Mouse (Mus musculus): ENCODE measurements around the gene Sec61a2. TPM values are rescaled to one million over a fixed set of nuclear protein-coding genes. Genes with fewer than 3 reads are reported as not detected.

Gene Sec61a2
- polyA plus RNA-seq (2016; fragmentation: Nextera tagmentation; extraction: Ambion mirVana), result 62.6 and 74.4 TPM in 2 replicates

- peak; percentile 99 for DNase-seq (ENCODE audit: low spot score)
These were observed at the start of gene Sec61a2 for GRCm38 (mm10) chr2:5894843-5895570. Gene Sec61a2 (minus strand): TSS chr2:5895432.

DNA sequence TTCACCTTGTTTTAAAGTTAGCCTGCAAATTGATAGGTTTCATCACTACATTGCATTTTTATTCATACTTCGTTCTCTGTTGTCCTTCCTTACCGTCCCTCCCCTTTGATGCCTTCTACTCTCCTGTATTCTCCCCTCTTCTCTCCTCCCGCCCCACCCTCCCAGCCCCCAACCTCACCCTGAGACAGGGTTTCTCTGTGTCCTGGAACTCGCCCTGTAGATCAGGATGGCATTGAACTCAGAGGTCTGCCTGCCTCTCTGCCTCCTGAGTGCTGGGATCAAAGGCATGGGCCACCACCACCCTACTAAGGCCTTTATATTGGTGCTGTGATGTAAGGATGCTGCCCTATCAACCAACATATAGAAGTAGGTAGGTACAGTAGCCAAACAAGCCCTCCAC is 47.8 kb upstream of the Sec61a2 start:
- WGBS, result 34% methylated on average over 4 of the region's 4 CpGs
- Histone ChIP-seq H3K27me3 (ENCODE audit: insufficient read depth, poor library complexity, severe bottlenecking) (no peaks in the 10 kb centered on the region), H3K4me3 (peak overlapping the region; percentile 77), H3K4me1 (peaks cover 11% of the 10 kb centered on the region; the same call in 1 of the 2 replicates), H3K9me3 (no peaks in the 10 kb centered on the region), H3K27ac (peak overlapping the region; percentile 83), H3K36me3 (no peaks in the 10 kb centered on the region)
- DNase-seq (ENCODE audit: low spot score), result no peak

More at GRCm38 (mm10) chr2:5894843-5895570, at the start of gene Sec61a2:
- Histone ChIP-seq H3K4me3 (peak within 1 kb of the TSS; percentile 93), H3K36me3 (peaks cover 31% of the 10 kb centered on the region), H3K27me3 (ENCODE audit: insufficient read depth, poor library complexity, severe bottlenecking) (no peaks in the 10 kb centered on the region), H3K9me3 (no peaks in the 10 kb centered on the region), H3K27ac (peak within 1 kb of the TSS; percentile 97), H3K4me1 (peaks cover 4% of the 10 kb centered on the region)
- WGBS, result under 1% methylated on average over 62 of the region's 62 CpGs

DNA sequence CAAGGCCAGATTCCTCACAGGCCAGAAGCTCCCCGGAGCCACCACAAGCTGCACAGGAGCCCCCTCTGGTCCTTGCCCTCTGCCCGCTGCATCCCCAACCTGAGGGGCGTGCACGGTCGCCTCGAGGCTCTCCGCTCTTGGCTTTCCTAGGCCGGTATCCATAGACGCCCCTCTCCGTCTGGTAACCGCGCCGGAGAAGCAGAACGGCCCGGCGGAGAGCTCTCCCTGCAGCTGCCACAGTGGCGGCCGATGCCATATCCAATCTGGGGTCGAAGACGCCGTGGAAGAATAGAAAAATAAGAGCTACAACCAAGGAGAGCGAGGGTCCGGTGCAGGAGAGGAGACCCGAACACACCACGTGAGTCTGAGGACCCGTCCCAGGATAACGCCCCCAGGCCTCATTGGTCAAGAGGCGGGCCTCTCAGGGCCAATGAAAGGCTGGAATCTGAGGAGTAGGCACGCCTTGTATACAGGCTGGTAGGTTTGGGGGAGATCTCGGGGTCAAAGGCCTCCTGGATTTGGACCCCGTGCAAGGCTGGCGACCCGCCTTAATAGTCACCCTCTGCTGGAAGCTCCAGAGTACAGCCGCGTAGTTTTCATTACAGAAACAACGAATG is 47.3 kb upstream of the Sec61a2 start, which contains the start of gene Dhtkd1:
Gene Dhtkd1, minus strand, starts transcription at position 377 of the 617 bp plus-strand sequence.
- Histone ChIP-seq H3K27me3 (ENCODE audit: insufficient read depth, poor library complexity, severe bottlenecking) (no peaks in the 10 kb centered on the region), H3K4me3 (peak within 1 kb of the TSS; percentile 77), H3K27ac (peak within 1 kb of the TSS; percentile 83), H3K9me3 (no peaks in the 10 kb centered on the region), H3K4me1 (peaks cover 11% of the 10 kb centered on the region; the same call in 1 of the 2 replicates), H3K36me3 (no peaks in the 10 kb centered on the region)
- DNase-seq (ENCODE audit: low spot score), result peak; percentile 93
- WGBS, result under 1% methylated on average over 36 of the region's 36 CpGs

- WGBS, result 52% methylated on average over 11 of the region's 11 CpGs
- H3K36me3 ChIP-seq, result no peaks in the 10 kb centered on the region
- H3K4me1 ChIP-seq, result peaks cover 11% of the 10 kb centered on the region; the same call in 1 of the 2 replicates
- H3K27ac ChIP-seq, result peak overlapping the region; percentile 83
- H3K4me3 ChIP-seq, result peak overlapping the region; percentile 77
- DNase-seq (ENCODE audit: low spot score), result no peak
- H3K9me3 ChIP-seq, result no peaks in the 10 kb centered on the region
- no peaks in the 10 kb centered on the region for H3K27me3 ChIP-seq (ENCODE audit: insufficient read depth, poor library complexity, severe bottlenecking)
These were observed 46.7 kb upstream of the Sec61a2 start for GRCm38 (mm10) chr2:5941861-5942415.

- H3K4me1 ChIP-seq, result peaks cover 11% of the 10 kb centered on the region; the same call in 1 of the 2 replicates
- H3K27me3 ChIP-seq (ENCODE audit: insufficient read depth, poor library complexity, severe bottlenecking), result no peaks in the 10 kb centered on the region
- no peak overlapping the region for H3K4me3 ChIP-seq
- no peak for DNase-seq (ENCODE audit: low spot score)
- no peak overlapping the region for H3K27ac ChIP-seq
- 91% methylated on average over 9 of the region's 9 CpGs for WGBS
- no peaks in the 10 kb centered on the region for H3K9me3 ChIP-seq
- H3K36me3 ChIP-seq, result no peaks in the 10 kb centered on the region
These were observed 45.7 kb upstream of the Sec61a2 start for GRCm38 (mm10) chr2:5940936-5941335.

GRCm38 (mm10) chr2:5939911-5940310 is 44.7 kb upstream of the Sec61a2 start:
- Histone ChIP-seq H3K36me3 (no peaks in the 10 kb centered on the region), H3K4me3 (no peak overlapping the region), H3K27ac (no peak overlapping the region), H3K9me3 (no peaks in the 10 kb centered on the region), H3K27me3 (ENCODE audit: insufficient read depth, poor library complexity, severe bottlenecking) (no peaks in the 10 kb centered on the region), H3K4me1 (peaks cover 11% of the 10 kb centered on the region; the same call in 1 of the 2 replicates)
- WGBS, result 93% methylated on average over 14 of the region's 14 CpGs
- no peak for DNase-seq (ENCODE audit: low spot score)

GRCm38 (mm10) chr2:5939319-5939718 is 44.1 kb upstream of the Sec61a2 start:
- no peak for DNase-seq (ENCODE audit: low spot score)
- no peaks in the 10 kb centered on the region for H3K36me3 ChIP-seq
- peaks cover 11% of the 10 kb centered on the region; the same call in 1 of the 2 replicates for H3K4me1 ChIP-seq
- H3K9me3 ChIP-seq, result no peaks in the 10 kb centered on the region
- 72% methylated on average over 3 of the region's 3 CpGs for WGBS
- H3K4me3 ChIP-seq, result no peak overlapping the region
- H3K27ac ChIP-seq, result no peak overlapping the region
- no peaks in the 10 kb centered on the region for H3K27me3 ChIP-seq (ENCODE audit: insufficient read depth, poor library complexity, severe bottlenecking)

DNA sequence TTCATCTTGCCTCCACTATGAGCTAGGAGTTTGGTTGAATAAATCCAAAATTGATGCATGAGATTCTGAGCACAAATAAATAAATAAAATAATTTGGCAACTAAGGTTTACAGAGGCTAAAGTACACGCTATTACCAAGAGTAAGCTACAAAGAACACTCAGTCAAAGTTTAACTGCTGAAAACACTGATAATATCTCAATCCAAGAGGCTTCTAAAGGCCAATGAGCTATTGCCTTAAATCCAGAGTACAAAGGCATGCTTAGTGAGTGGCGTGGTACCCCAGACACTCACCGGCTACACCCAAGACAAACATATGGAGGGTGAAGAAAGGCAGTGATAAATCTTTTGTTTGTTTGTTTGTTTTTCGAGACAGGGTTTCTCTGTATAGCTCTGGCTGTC is 41.3 kb upstream of the Sec61a2 start:
- Histone ChIP-seq H3K27ac (no peak overlapping the region), H3K4me1 (no peaks in the 10 kb centered on the region), H3K9me3 (no peaks in the 10 kb centered on the region), H3K4me3 (no peak overlapping the region), H3K27me3 (ENCODE audit: insufficient read depth, poor library complexity, severe bottlenecking) (no peaks in the 10 kb centered on the region), H3K36me3 (no peaks in the 10 kb centered on the region)
- DNase-seq (ENCODE audit: low spot score), result no peak
- 84% methylated on average over 4 of the region's 4 CpGs for WGBS

DNA sequence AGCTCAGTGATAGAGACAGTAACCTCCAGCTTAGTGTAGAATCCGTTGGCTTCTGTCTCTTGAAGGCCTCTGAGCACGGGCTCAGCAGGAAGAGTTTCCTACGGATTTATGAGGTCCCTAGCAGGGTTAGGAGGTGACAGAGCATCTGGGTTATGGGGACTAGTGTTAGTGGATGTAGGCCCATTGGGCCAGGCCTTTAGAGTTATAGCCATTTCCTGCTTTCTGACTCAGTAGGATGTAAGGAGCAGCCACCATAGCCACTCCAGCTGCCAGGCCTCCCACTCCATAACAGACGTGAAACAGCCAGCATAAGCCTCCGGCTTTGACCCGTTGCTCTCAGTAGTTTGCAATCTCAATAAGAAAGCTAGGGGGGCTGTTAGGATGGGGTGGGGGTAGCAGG is 40.8 kb upstream of the Sec61a2 start:
- no peak overlapping the region for H3K27ac ChIP-seq
- H3K9me3 ChIP-seq, result no peaks in the 10 kb centered on the region
- H3K4me1 ChIP-seq, result no peaks in the 10 kb centered on the region
- H3K36me3 ChIP-seq, result no peaks in the 10 kb centered on the region
- WGBS, result 74% methylated on average over 6 of the region's 6 CpGs
- H3K4me3 ChIP-seq, result no peak overlapping the region
- no peak for DNase-seq (ENCODE audit: low spot score)
- no peaks in the 10 kb centered on the region for H3K27me3 ChIP-seq (ENCODE audit: insufficient read depth, poor library complexity, severe bottlenecking)

- H3K27ac ChIP-seq, result no peak overlapping the region
- H3K9me3 ChIP-seq, result no peaks in the 10 kb centered on the region
- H3K4me3 ChIP-seq, result no peak overlapping the region
- no peak for DNase-seq (ENCODE audit: low spot score)
- 81% methylated on average over 3 of the region's 3 CpGs for WGBS
- no peaks in the 10 kb centered on the region for H3K27me3 ChIP-seq (ENCODE audit: insufficient read depth, poor library complexity, severe bottlenecking)
- no peaks in the 10 kb centered on the region for H3K36me3 ChIP-seq
- no peaks in the 10 kb centered on the region for H3K4me1 ChIP-seq
These were observed 39.7 kb upstream of the Sec61a2 start for GRCm38 (mm10) chr2:5934936-5935335.

DNA sequence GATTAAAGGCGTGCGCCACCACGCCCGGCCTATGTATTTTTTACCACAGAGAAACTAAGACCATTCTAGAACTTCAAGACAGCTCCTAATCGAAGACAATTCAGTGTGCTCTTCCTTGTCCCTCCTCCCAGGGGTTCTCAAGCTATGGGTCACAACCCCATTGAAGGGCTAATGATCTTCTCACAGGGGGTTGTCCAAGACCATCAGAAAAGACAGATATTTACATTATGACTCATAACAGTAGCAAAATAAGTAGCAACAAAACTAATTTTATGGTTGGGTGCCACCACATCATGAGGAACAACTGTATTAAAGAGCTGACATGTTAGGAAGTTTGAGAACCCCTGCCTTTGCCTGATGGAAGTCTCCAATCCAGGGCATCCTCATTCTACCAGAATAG is 36.7 kb upstream of the Sec61a2 start:
- no peaks in the 10 kb centered on the region for H3K9me3 ChIP-seq
- DNase-seq (ENCODE audit: low spot score), result no peak
- H3K4me1 ChIP-seq, result no peaks in the 10 kb centered on the region
- H3K27ac ChIP-seq, result no peak overlapping the region
- 0 out of 2 replicates have a peak, but pooled peaks cover 5% of the 10 kb centered on the region for H3K36me3 ChIP-seq
- 89% methylated on average over 5 of the region's 5 CpGs for WGBS
- H3K4me3 ChIP-seq, result no peak overlapping the region
- no peaks in the 10 kb centered on the region for H3K27me3 ChIP-seq (ENCODE audit: insufficient read depth, poor library complexity, severe bottlenecking)

GRCm38 (mm10) chr2:5930291-5931054 is 35.2 kb upstream of the Sec61a2 start:
- Histone ChIP-seq H3K27me3 (ENCODE audit: insufficient read depth, poor library complexity, severe bottlenecking) (no peaks in the 10 kb centered on the region), H3K36me3 (0 out of 2 replicates have a peak, but pooled peaks cover 7% of the 10 kb centered on the region), H3K4me3 (no peak overlapping the region), H3K4me1 (no peaks in the 10 kb centered on the region), H3K27ac (no peak overlapping the region), H3K9me3 (no peaks in the 10 kb centered on the region)
- DNase-seq (ENCODE audit: low spot score), result no peak
- WGBS, result 86% methylated on average over 18 of the region's 18 CpGs

Measured in heart, embryonic 10.5 days (tissue).